Mouse (Mus musculus) brain, embryonic 14.5 days (tissue): ENCODE results near the gene Dnase1l3.

ENCODE experiments used
- CTCF ChIP-seq: fragments of 200-500 bp; IDR thresholded peaks from 2 replicates; pipeline ENCODE4 v1.5.1; 2012; ENCODE audit warnings: inconsistent platforms, mild to moderate bottlenecking, moderate library complexity, borderline replicate concordance; ENCODE audit not compliant: insufficient read depth, insufficient read length; ENCODE audit errors: extremely low read depth
- POLR2A ChIP-seq: fragments of 200-500 bp; IDR thresholded peaks from 2 replicates; pipeline ENCODE4 v1.6.1; 2012; ENCODE audit warnings: mild to moderate bottlenecking, inconsistent platforms, borderline replicate concordance; ENCODE audit not compliant: poor library complexity, insufficient read depth, insufficient read length, severe bottlenecking; ENCODE audit errors: extremely low read depth

DNA sequence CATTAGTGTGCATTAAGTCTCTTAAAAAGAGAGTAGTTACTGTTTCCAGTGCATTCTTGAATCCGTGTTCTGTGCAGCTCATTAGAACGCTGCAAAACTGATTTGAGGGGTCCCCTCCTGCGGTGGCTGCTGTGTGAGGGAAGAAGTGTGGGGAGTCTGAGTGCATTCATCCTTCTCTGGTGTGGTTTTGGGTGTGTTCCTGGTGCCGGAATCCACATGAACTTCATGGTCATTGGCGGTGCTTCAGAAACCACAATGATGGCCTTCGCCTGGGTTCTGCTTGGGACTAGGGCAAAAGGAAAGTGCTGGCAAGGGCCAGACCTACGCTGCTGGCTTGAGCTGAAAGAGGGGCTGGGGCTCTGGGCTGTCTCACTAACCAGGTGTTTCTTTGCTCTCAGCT lies 60.2 kb downstream of the Dnase1l3 start:
- no peak for TF ChIP-seq CTCF
- no peak for TF ChIP-seq POLR2A
